Mouse (Mus musculus): ENCODE measurements at regions not wholly inside any gene's neighbourhood (a gene's known extent, or its start where the extent isn't known, plus 50 kb on each side); places are given as distances from the start of the nearest gene placed in this dataset.

- in situ Hi-C loops (cut with MboI; ENCODE audit: low pct_unique_long_range_greater_than_20kb): no loop called here
- ATAC-seq (no peak), DNase-seq (ENCODE audit: low read depth, low spot score) (no peak)
- TF ChIP-seq CTCF (IDR thresholded peaks at IDR 0.05): no peak
- ChIA-PET CTCF (no interaction called here), POLR2A (no interaction called here)
- H3K27me3 ChIP-seq: no peaks in the 10 kb centered on the region
Observed at GRCm38 (mm10) chr15:97127771-97128170, 72.0 kb upstream of the Slc38a4 start.

- DNase-seq (ENCODE audit: low read depth, low spot score) (no peak), ATAC-seq (no peak)
- CTCF ChIA-PET: interaction anchor here (1.9 kb wide), 1 partner anchor 10 kb away, joined by 8 read pairs; no protein-coding TSS in a partner anchor
- peak; percentile 11 for TF ChIP-seq CTCF (IDR thresholded peaks at IDR 0.05)
- POLR2A ChIA-PET: no interaction called here
- no peaks in the 10 kb centered on the region for H3K27me3 ChIP-seq
- in situ Hi-C loops (cut with MboI; ENCODE audit: low pct_unique_long_range_greater_than_20kb): no loop called here
Observed at GRCm38 (mm10) chr15:97125836-97126822, 70.4 kb upstream of the Slc38a4 start.

GRCm38 (mm10) chr15:97122263-97122662, 66.5 kb upstream of the Slc38a4 start:
- ATAC-seq (no peak), DNase-seq (ENCODE audit: low read depth, low spot score) (no peak)
- no peaks in the 10 kb centered on the region for H3K27me3 ChIP-seq
- in situ Hi-C loops (cut with MboI; ENCODE audit: low pct_unique_long_range_greater_than_20kb): no loop called here
- TF ChIP-seq CTCF (IDR thresholded peaks at IDR 0.05): no peak
- ChIA-PET POLR2A (no interaction called here), CTCF (no interaction called here)

GRCm38 (mm10) chr15:97112452-97113200, 56.9 kb upstream of the Slc38a4 start:
- no peak for ATAC-seq
- no peak for TF ChIP-seq CTCF (IDR thresholded peaks at IDR 0.05)
- in situ Hi-C loops (cut with MboI; ENCODE audit: low pct_unique_long_range_greater_than_20kb): no loop called here
- POLR2A ChIA-PET: no interaction called here
- CTCF ChIA-PET: no interaction called here
- peaks cover 4% of the 10 kb centered on the region for H3K27me3 ChIP-seq
- no peak for DNase-seq (ENCODE audit: low read depth, low spot score)

GRCm38 (mm10) chr15:97111320-97112192, 55.8 kb upstream of the Slc38a4 start:
- ATAC-seq (no peak), DNase-seq (ENCODE audit: low read depth, low spot score) (no peak)
- no peak for TF ChIP-seq CTCF (IDR thresholded peaks at IDR 0.05)
- ChIA-PET POLR2A (interaction anchor here (0.7 kb wide), 2 partner anchors 274 to 746 kb away, joined by 3 read pairs; no protein-coding TSS in a partner anchor), CTCF (no interaction called here)
- in situ Hi-C loops (cut with MboI; ENCODE audit: low pct_unique_long_range_greater_than_20kb): no loop called here
- peaks cover under 1% of the 10 kb centered on the region for H3K27me3 ChIP-seq

GRCm38 (mm10) chr15:97107779-97108178, 52.0 kb upstream of the Slc38a4 start:
- POLR2A ChIA-PET: no interaction called here
- CTCF ChIA-PET: interaction anchor here (0.8 kb wide), 1 partner anchor 24 kb away, joined by 3 read pairs; no protein-coding TSS in a partner anchor
- DNase-seq (ENCODE audit: low read depth, low spot score) (no peak), ATAC-seq (no peak)
- no peak for TF ChIP-seq CTCF (IDR thresholded peaks at IDR 0.05)
- in situ Hi-C loops (cut with MboI; ENCODE audit: low pct_unique_long_range_greater_than_20kb): no loop called here
- H3K27me3 ChIP-seq: no peaks in the 10 kb centered on the region

GRCm38 (mm10) chr15:97106556-97106955, 50.8 kb upstream of the Slc38a4 start:
- CTCF ChIA-PET: no interaction called here
- TF ChIP-seq CTCF (IDR thresholded peaks at IDR 0.05): no peak
- no peak for ATAC-seq
- POLR2A ChIA-PET: no interaction called here
- no peaks in the 10 kb centered on the region for H3K27me3 ChIP-seq
- in situ Hi-C loops (cut with MboI; ENCODE audit: low pct_unique_long_range_greater_than_20kb): no loop called here
- DNase-seq (ENCODE audit: low read depth, low spot score): no peak

Measured in Patski (cell line).